19 mouse cellular contexts compared by ENCODE assay signal in genomic region chr16:6885617-6886016, GRCm38 (mm10).
A peak's percentile ranks its signal among the peaks of the same experiment; 100 is the strongest.
DNase-seq lines count a peak whose midpoint lies in the region; ATAC-seq lines count a peak whose summit lies in the region.
"Had no signal": no experiment of that assay in that cellular context is flagged by ENCODE, and none has a peak within 500 bp of the region (broad histone marks: within the 10 kb centered on the region; RNA-seq: fewer than 3 reads in every experiment).

No protein-coding gene starts in this region.

- no peaks in the 10 kb centered on the region for H3K9me3 ChIP-seq in lung, embryonic 16.5 days (ENCODE audit: control insufficient read depth, low read length)
- H3K9me3 ChIP-seq: embryonic facial prominence, embryonic 12.5 days; forebrain, embryonic 15.5 days; heart, embryonic 12.5 days; hindbrain, embryonic 15.5 days had no signal

- H3K9ac ChIP-seq in lung, embryonic 16.5 days (ENCODE audit: low read length): no peak overlapping the region
- H3K9ac ChIP-seq: embryonic facial prominence, embryonic 12.5 days; forebrain, embryonic 15.5 days; heart, embryonic 12.5 days; hindbrain, embryonic 15.5 days had no signal

- no peak overlapping the region for H3K27ac ChIP-seq in lung, embryonic 16.5 days (ENCODE audit: low read length)
- H3K27ac ChIP-seq: embryonic facial prominence, embryonic 12.5 days; forebrain, embryonic 15.5 days; hindbrain, embryonic 15.5 days had no signal

- no peak for DNase-seq in lung, postnatal 4 days
- DNase-seq in R1 (ENCODE audit: low read depth, low spot score): peak; percentile 3
- DNase-seq in lung, postnatal 10 days: peak; percentile 25
- DNase-seq in thymus, postnatal 0 days (ENCODE audit: low spot score): no peak
- DNase-seq in thymus, postnatal 25 days: no peak
- DNase-seq: adrenal gland, postnatal 14 days; B cell, adult 2 months; cerebellum, adult 11-12 months; cerebellum, adult 9-10 months; cerebellum, postnatal 25 days; gastrocnemius, postnatal 14 days had no signal

- H3K36me3 ChIP-seq in lung, embryonic 16.5 days (ENCODE audit: control insufficient read depth, insufficient read depth, low read length): no peaks in the 10 kb centered on the region
- H3K36me3 ChIP-seq: embryonic facial prominence, embryonic 12.5 days; forebrain, embryonic 15.5 days; G1E; heart, embryonic 12.5 days; hindbrain, embryonic 15.5 days had no signal

- no peak overlapping the region for H3K4me2 ChIP-seq in lung, embryonic 16.5 days (ENCODE audit: low read depth, low read length)
- H3K4me2 ChIP-seq: embryonic facial prominence, embryonic 12.5 days; forebrain, embryonic 15.5 days; heart, embryonic 12.5 days; hindbrain, embryonic 15.5 days had no signal

- H3K4me1 ChIP-seq in lung, embryonic 16.5 days (replicated peaks; ENCODE audit: control insufficient read depth, insufficient read depth, low read length): no peaks in the 10 kb centered on the region; the same call in 1 of the 2 replicates
- H3K4me1 ChIP-seq: embryonic facial prominence, embryonic 12.5 days; heart, embryonic 12.5 days had no signal

- H3K27me3 ChIP-seq in lung, embryonic 16.5 days (ENCODE audit: control insufficient read depth, insufficient read depth, low read depth, low read length): no peaks in the 10 kb centered on the region
- H3K27me3 ChIP-seq: embryonic facial prominence, embryonic 12.5 days; forebrain, embryonic 15.5 days; heart, embryonic 12.5 days; hindbrain, embryonic 15.5 days had no signal

- WGBS in lung, embryonic 16.5 days: 47% methylated on average over 3 of the region's 3 CpGs

- ATAC-seq in lung, embryonic 16.5 days (ENCODE audit: low read depth): peak; percentile 45; the same call in 1 of the 2 replicates
- ATAC-seq: activated CD4-positive, CD25-positive, alpha-beta regulatory T cell, adult 4 months; CD4-positive, CD25-positive, alpha-beta regulatory T cell, adult 4 months; forebrain, embryonic 15.5 days had no signal

- H3K4me3 ChIP-seq in lung, embryonic 16.5 days (ENCODE audit: low read length): no peak overlapping the region
- H3K4me3 ChIP-seq: embryonic facial prominence, embryonic 12.5 days; forebrain, embryonic 15.5 days; heart, embryonic 12.5 days; hindbrain, embryonic 15.5 days had no signal

Comparison
In these comparisons a context has a peak if more than half of its experiments do, and no peak if none do; other contexts are left out.
1. DNase-seq: peak in R1 (single experiment) and lung, postnatal 10 days (single experiment); none in lung, postnatal 4 days (0 of 2), thymus, postnatal 0 days (single experiment) and thymus, postnatal 25 days (single experiment).